Mouse (Mus musculus): ENCODE measurements around the gene Aurkb. TPM values are rescaled to one million over a fixed set of nuclear protein-coding genes. Genes with fewer than 3 reads are reported as not detected.
"Not testable (repeated sequence)": the region's sequence is repeated elsewhere in the genome, so short reads cannot be mapped to it uniquely, and the experiment has no call there.

Gene Aurkb
- polyA plus RNA-seq, 1 experiment from 2014 or later, result 153 TPM

- WGBS, result 65% methylated on average over 2 of the region's 2 CpGs
- H3K27ac ChIP-seq, result peak overlapping the region; percentile 72; the same call in 1 of the 2 replicates
- no peaks in the 10 kb centered on the region for H3K9me3 ChIP-seq
- H3K9ac ChIP-seq, result peak overlapping the region; percentile 96
- H3K4me3 ChIP-seq, result peak overlapping the region; percentile 73
- ATAC-seq (ENCODE audit: insufficient number of reproducible peaks, insufficient read depth, low FRiP score, low TSS enrichment, low read depth), result no peak
- H3K4me2 ChIP-seq, result peak overlapping the region; percentile 93
- H3K36me3 ChIP-seq, result peaks cover 33% of the 10 kb centered on the region
- peaks cover 43% of the 10 kb centered on the region for H3K4me1 ChIP-seq
- H3K27me3 ChIP-seq, result no peaks in the 10 kb centered on the region
These were observed 42.1 kb downstream of the Aurkb start for GRCm38 (mm10) chr11:69087597-69087996.

GRCm38 (mm10) chr11:69088103-69088855 is 42.8 kb downstream of the Aurkb start, which contains the start of gene Vamp2:
TSS of gene Vamp2 (plus strand) at chr11:69088490.
- peak within 1 kb of the TSS; percentile 96 for H3K9ac ChIP-seq
- H3K36me3 ChIP-seq, result peaks cover 37% of the 10 kb centered on the region
- 2% methylated on average over 60 of the region's 67 CpGs for WGBS
- peak within 1 kb of the TSS; percentile 93 for H3K4me2 ChIP-seq
- peak within 1 kb of the TSS; percentile 86 for H3K27ac ChIP-seq
- no peaks in the 10 kb centered on the region for H3K27me3 ChIP-seq
- peak; percentile 75; the same call in 1 of the 2 replicates for ATAC-seq (ENCODE audit: insufficient number of reproducible peaks, insufficient read depth, low FRiP score, low TSS enrichment, low read depth)
- no peaks in the 10 kb centered on the region for H3K9me3 ChIP-seq
- peak within 1 kb of the TSS; percentile 73 for H3K4me3 ChIP-seq
- H3K4me1 ChIP-seq, result peaks cover 43% of the 10 kb centered on the region

GRCm38 (mm10) chr11:69088856-69089615 is 43.6 kb downstream of the Aurkb start:
- H3K9me3 ChIP-seq, result no peaks in the 10 kb centered on the region
- peak overlapping the region; percentile 86 for H3K27ac ChIP-seq
- peak overlapping the region; percentile 93 for H3K4me2 ChIP-seq
- H3K27me3 ChIP-seq, result no peaks in the 10 kb centered on the region
- 10% methylated on average over 25 of the region's 25 CpGs for WGBS
- peak overlapping the region; percentile 96 for H3K9ac ChIP-seq
- ATAC-seq (ENCODE audit: insufficient number of reproducible peaks, insufficient read depth, low FRiP score, low TSS enrichment, low read depth), result no peak
- peak overlapping the region; percentile 73 for H3K4me3 ChIP-seq
- peaks cover 37% of the 10 kb centered on the region for H3K36me3 ChIP-seq
- H3K4me1 ChIP-seq, result peaks cover 45% of the 10 kb centered on the region

GRCm38 (mm10) chr11:69089616-69090290 is 44.3 kb downstream of the Aurkb start:
- peaks cover 50% of the 10 kb centered on the region for H3K4me1 ChIP-seq
- peak overlapping the region; percentile 96 for H3K9ac ChIP-seq
- peak overlapping the region; percentile 93 for H3K4me2 ChIP-seq
- H3K4me3 ChIP-seq, result peak overlapping the region; percentile 73
- H3K9me3 ChIP-seq, result no peaks in the 10 kb centered on the region
- peaks cover 37% of the 10 kb centered on the region for H3K36me3 ChIP-seq
- H3K27me3 ChIP-seq, result no peaks in the 10 kb centered on the region
- H3K27ac ChIP-seq, result peak overlapping the region; percentile 86; the same call in 1 of the 2 replicates
- no peak for ATAC-seq (ENCODE audit: insufficient number of reproducible peaks, insufficient read depth, low FRiP score, low TSS enrichment, low read depth)
- 87% methylated on average over 12 of the region's 12 CpGs for WGBS

- H3K27ac ChIP-seq, result no peak overlapping the region
- peak overlapping the region; percentile 93 for H3K4me2 ChIP-seq
- H3K27me3 ChIP-seq, result no peaks in the 10 kb centered on the region
- H3K9ac ChIP-seq, result peak overlapping the region; percentile 96
- peaks cover 50% of the 10 kb centered on the region for H3K4me1 ChIP-seq
- WGBS, result 66% methylated on average over 6 of the region's 6 CpGs
- H3K4me3 ChIP-seq, result peak overlapping the region; percentile 73; the same call in 1 of the 2 replicates
- peaks cover 37% of the 10 kb centered on the region for H3K36me3 ChIP-seq
- no peaks in the 10 kb centered on the region for H3K9me3 ChIP-seq
- ATAC-seq (ENCODE audit: insufficient number of reproducible peaks, insufficient read depth, low FRiP score, low TSS enrichment, low read depth), result no peak
These were observed 44.9 kb downstream of the Aurkb start for GRCm38 (mm10) chr11:69090367-69090766.

GRCm38 (mm10) chr11:69091566-69092385 is 46.3 kb downstream of the Aurkb start:
- Histone ChIP-seq H3K27me3 (no peaks in the 10 kb centered on the region), H3K9me3 (no peaks in the 10 kb centered on the region), H3K4me3 (no peak overlapping the region), H3K9ac (peak overlapping the region; percentile 6; the same call in 1 of the 2 replicates), H3K4me2 (no peak overlapping the region), H3K27ac (no peak overlapping the region), H3K36me3 (peaks cover 37% of the 10 kb centered on the region), H3K4me1 (peaks cover 54% of the 10 kb centered on the region)
- 63% methylated on average over 7 of the region's 7 CpGs for WGBS
- ATAC-seq (ENCODE audit: insufficient number of reproducible peaks, insufficient read depth, low FRiP score, low TSS enrichment, low read depth), result no peak

GRCm38 (mm10) chr11:69092386-69092751 is 46.9 kb downstream of the Aurkb start:
- ATAC-seq (ENCODE audit: insufficient number of reproducible peaks, insufficient read depth, low FRiP score, low TSS enrichment, low read depth), result no peak

GRCm38 (mm10) chr11:69092871-69093270 is 47.4 kb downstream of the Aurkb start:
- peaks cover 55% of the 10 kb centered on the region for H3K4me1 ChIP-seq
- no peak overlapping the region for H3K4me2 ChIP-seq
- H3K9me3 ChIP-seq, result no peaks in the 10 kb centered on the region
- 87% methylated on average over 4 of the region's 4 CpGs for WGBS
- 0 out of 2 replicates have a peak overlapping the region, but pooled peaks have one; percentile 1 for H3K4me3 ChIP-seq
- no peak overlapping the region for H3K27ac ChIP-seq
- no peaks in the 10 kb centered on the region for H3K27me3 ChIP-seq
- no peak overlapping the region for H3K9ac ChIP-seq
- no peak for ATAC-seq (ENCODE audit: insufficient number of reproducible peaks, insufficient read depth, low FRiP score, low TSS enrichment, low read depth)
- peaks cover 37% of the 10 kb centered on the region for H3K36me3 ChIP-seq

More at GRCm38 (mm10) chr11:69092386-69092751, 46.9 kb downstream of the Aurkb start:
- Histone ChIP-seq H3K9ac (no peak overlapping the region), H3K27me3 (no peaks in the 10 kb centered on the region), H3K4me3 (0 out of 2 replicates have a peak overlapping the region, but pooled peaks have one; percentile 1), H3K36me3 (peaks cover 37% of the 10 kb centered on the region), H3K4me1 (peaks cover 55% of the 10 kb centered on the region), H3K9me3 (no peaks in the 10 kb centered on the region), H3K4me2 (0 out of 2 replicates have a peak overlapping the region, but pooled peaks have one; percentile 9), H3K27ac (no peak overlapping the region)
- WGBS, result 4% methylated on average over 3 of the region's 3 CpGs

- peaks cover 61% of the 10 kb centered on the region for H3K4me1 ChIP-seq
- peaks cover 37% of the 10 kb centered on the region for H3K36me3 ChIP-seq
- WGBS, result 88% methylated on average over 7 of the region's 7 CpGs
- not testable (repeated sequence) for H3K27me3 ChIP-seq; ATAC-seq (ENCODE audit: insufficient number of reproducible peaks, insufficient read depth, low FRiP score, low TSS enrichment, low read depth); H3K9ac ChIP-seq; H3K4me2 ChIP-seq; H3K9me3 ChIP-seq; H3K4me3 ChIP-seq
- H3K27ac ChIP-seq, result peak overlapping the region; percentile 88
These were observed 48.4 kb downstream of the Aurkb start for GRCm38 (mm10) chr11:69093856-69094255.

- peaks cover 59% of the 10 kb centered on the region for H3K4me1 ChIP-seq
- H3K27me3 ChIP-seq, result no peaks in the 10 kb centered on the region
- peak within 1 kb of the TSS; percentile 67 for H3K4me3 ChIP-seq
- peak within 1 kb of the TSS; percentile 94 for H3K27ac ChIP-seq
- H3K9ac ChIP-seq, result peak within 1 kb of the TSS; percentile 81
- ATAC-seq (ENCODE audit: insufficient number of reproducible peaks, insufficient read depth, low FRiP score, low TSS enrichment, low read depth), result peak; percentile 91
- under 1% methylated on average over 37 of the region's 37 CpGs for WGBS
- peaks cover 31% of the 10 kb centered on the region for H3K36me3 ChIP-seq
- no peaks in the 10 kb centered on the region for H3K9me3 ChIP-seq
- peak within 1 kb of the TSS; percentile 98 for H3K4me2 ChIP-seq
These were observed 49.4 kb downstream of the Aurkb start, which contains the start of gene Per1 for GRCm38 (mm10) chr11:69094697-69095429. TSS of gene Per1 (plus strand) at chr11:69095217.
